Mouse (Mus musculus) midbrain, postnatal 0 days (tissue): ENCODE measurements around the gene Pibf1. TPM values are rescaled to one million over a fixed set of nuclear protein-coding genes. Genes with fewer than 3 reads are reported as not detected.
A peak's percentile ranks its signal among the peaks of the same experiment; 100 is the strongest.

Experiments used
- ATAC-seq: fragments of 200-750 bp; cut with Nextera tagmentation; 2 replicates; pipeline ENCODE4 v1.8.0; 2017; ENCODE audit warnings: moderate number of reproducible peaks, mild to moderate bottlenecking, moderate TSS enrichment, moderate library complexity; ENCODE audit not compliant: low FRiP score
- DNase-seq: peaks from one replicate; pipeline ENCODE4 v3.0.0-alpha.2; 2015; ENCODE audit warnings: low spot score
- H3K27ac ChIP-seq: fragments of 300-500 bp; sonication (generic); 2 replicates; pipeline ENCODE4 v1.5.1; 2014; ENCODE audit warnings: low read depth, mild to moderate bottlenecking, low read length, mixed read lengths
- H3K27me3 ChIP-seq: fragments of 300-500 bp; sonication (generic); 2 replicates; pipeline ENCODE4 v1.6.1; 2014; ENCODE audit warnings: low read length, control low read depth, mixed read lengths; ENCODE audit not compliant: insufficient read depth
- H3K36me3 ChIP-seq: fragments of 300-500 bp; sonication (generic); 2 replicates; pipeline ENCODE4 v1.6.1; 2014; ENCODE audit warnings: low read length, control low read depth, mixed read lengths; ENCODE audit not compliant: insufficient read depth
- H3K4me1 ChIP-seq: fragments of 300-500 bp; sonication (generic); 2 replicates; pipeline ENCODE4 v1.6.1; 2014; ENCODE audit warnings: mild to moderate bottlenecking, control low read depth, antibody characterized with exemption, low read length, mixed read lengths; ENCODE audit not compliant: insufficient read depth
- H3K4me2 ChIP-seq: fragments of 300-500 bp; sonication (generic); 2 replicates; pipeline ENCODE4 v1.6.1; 2014; ENCODE audit warnings: low read depth, mild to moderate bottlenecking, low read length, mixed read lengths; ENCODE audit not compliant: poor library complexity, severe bottlenecking
- H3K4me3 ChIP-seq: fragments of 300-500 bp; sonication (generic); 2 replicates; pipeline ENCODE4 v1.5.1; 2014; ENCODE audit warnings: low read depth, mild to moderate bottlenecking, low read length, moderate library complexity
- H3K9ac ChIP-seq: fragments of 300-500 bp; sonication (generic); replicated peaks from 2 replicates; pipeline ENCODE4 v1.6.1; 2014; ENCODE audit warnings: mild to moderate bottlenecking, low read length, moderate library complexity, mixed read lengths; ENCODE audit not compliant: poor library complexity, severe bottlenecking
- H3K9me3 ChIP-seq: fragments of 300-500 bp; sonication (generic); 2 replicates; pipeline ENCODE4 v1.6.1; 2016; ENCODE audit warnings: low read length, control low read depth
- CTCF ChIP-seq: IDR thresholded peaks from 2 replicates; pipeline ENCODE4 v1.5.1; 2016; ENCODE audit warnings: antibody characterized with exemption, mild to moderate bottlenecking
- WGBS: fragments of 180-500 bp; shearing (Covaris S2); extraction: QIAGEN DNeasy Blood & Tissue Kit; methylation state at CpG from one replicate; pipeline ENCODE4 v1.1.7; 2014; 5-methylcytosine and 5-hydroxymethylcytosine counted together
- polyA plus RNA-seq: library from polyadenylated mRNA; unstranded; fragments of >200 nt; fragmentation: Nextera tagmentation; extraction: Ambion mirVana; gene quantifications from 2 replicates; pipeline ENCODE4 v1.2.1, GENCODE M21; 2015
- total RNA-seq: library from RNA; depleted of rRNA; stranded (reverse); fragments of >200 nt; gene quantifications from 2 replicates; pipeline ENCODE4 v1.2.3, GENCODE M21; 2014

Pibf1 gene
- total and polyA plus RNA-seq, 2 experiments from 2014 or later = 11.5 to 14.4 TPM

GRCm38 (mm10) chr14:99134048-99134447 lies 34.8 kb downstream of the Pibf1 start:
- H3K4me2 ChIP-seq = no peak overlapping the region
- peaks cover 7% of the 10 kb centered on the region; the same call in 1 of the 2 replicates for H3K36me3 ChIP-seq
- no peak for ATAC-seq
- no peaks in the 10 kb centered on the region for H3K9me3 ChIP-seq
- no peak overlapping the region for H3K27ac ChIP-seq
- H3K27me3 ChIP-seq = no peaks in the 10 kb centered on the region
- TF ChIP-seq CTCF = no peak
- H3K4me1 ChIP-seq = no peaks in the 10 kb centered on the region
- WGBS = 97% methylated on average over 2 of the region's 2 CpGs
- DNase-seq = no peak
- no peak overlapping the region for H3K9ac ChIP-seq
- no peak overlapping the region for H3K4me3 ChIP-seq

- Histone ChIP-seq H3K27ac (no peak overlapping the region), H3K4me2 (no peak overlapping the region), H3K27me3 (no peaks in the 10 kb centered on the region), H3K9me3 (no peaks in the 10 kb centered on the region), H3K4me1 (no peaks in the 10 kb centered on the region), H3K9ac (no peak overlapping the region), H3K36me3 (peaks cover 7% of the 10 kb centered on the region; the same call in 1 of the 2 replicates), H3K4me3 (no peak overlapping the region)
- no peak for TF ChIP-seq CTCF
- DNase-seq (no peak), ATAC-seq (no peak)
- 81% methylated on average over 9 of the region's 9 CpGs for WGBS
Observed at GRCm38 (mm10) chr14:99135761-99136160, 36.5 kb downstream of the Pibf1 start.

- no peak overlapping the region for H3K4me3 ChIP-seq
- no peak for ATAC-seq
- WGBS = 95% methylated on average over 16 of the region's 16 CpGs
Observed at GRCm38 (mm10) chr14:99136297-99136696, 37.1 kb downstream of the Pibf1 start.

GRCm38 (mm10) chr14:99140036-99140435 lies 40.8 kb downstream of the Pibf1 start:
- 92% methylated on average over 2 of the region's 2 CpGs for WGBS
- H3K9ac ChIP-seq = no peak overlapping the region

More at GRCm38 (mm10) chr14:99136297-99136696, 37.1 kb downstream of the Pibf1 start:
- H3K27me3 ChIP-seq = no peaks in the 10 kb centered on the region
- no peak for TF ChIP-seq CTCF
- no peaks in the 10 kb centered on the region for H3K9me3 ChIP-seq
- H3K36me3 ChIP-seq = peaks cover 7% of the 10 kb centered on the region; the same call in 1 of the 2 replicates
- H3K9ac ChIP-seq = no peak overlapping the region
- H3K4me1 ChIP-seq = no peaks in the 10 kb centered on the region
- H3K4me2 ChIP-seq = no peak overlapping the region
- H3K27ac ChIP-seq = no peak overlapping the region
- no peak for DNase-seq

GRCm38 (mm10) chr14:99141786-99142633 lies 42.8 kb downstream of the Pibf1 start:
- Histone ChIP-seq H3K9ac (no peak overlapping the region), H3K4me1 (no peaks in the 10 kb centered on the region), H3K9me3 (no peaks in the 10 kb centered on the region), H3K36me3 (peaks cover 2% of the 10 kb centered on the region; the same call in 1 of the 2 replicates), H3K4me2 (no peak overlapping the region), H3K27ac (no peak overlapping the region), H3K4me3 (no peak overlapping the region), H3K27me3 (no peaks in the 10 kb centered on the region)
- peak; percentile 97 for TF ChIP-seq CTCF
- DNase-seq = peak; percentile 90
- WGBS = 22% methylated on average over 15 of the region's 15 CpGs
- peak; percentile 84 for ATAC-seq

More at GRCm38 (mm10) chr14:99140036-99140435, 40.8 kb downstream of the Pibf1 start:
- Histone ChIP-seq H3K4me3 (no peak overlapping the region), H3K36me3 (peaks cover 7% of the 10 kb centered on the region; the same call in 1 of the 2 replicates), H3K27ac (no peak overlapping the region), H3K9me3 (no peaks in the 10 kb centered on the region), H3K4me1 (no peaks in the 10 kb centered on the region), H3K27me3 (no peaks in the 10 kb centered on the region), H3K4me2 (no peak overlapping the region)
- no peak for ATAC-seq
- DNase-seq = no peak
- no peak for TF ChIP-seq CTCF

- H3K9ac ChIP-seq = no peak overlapping the region
- H3K27ac ChIP-seq = no peak overlapping the region
- H3K4me1 ChIP-seq = no peaks in the 10 kb centered on the region
- H3K4me3 ChIP-seq = no peak overlapping the region
- TF ChIP-seq CTCF = no peak
- H3K36me3 ChIP-seq = 0 out of 2 replicates have a peak, but pooled peaks cover 4% of the 10 kb centered on the region
- H3K9me3 ChIP-seq = no peaks in the 10 kb centered on the region
- no peak overlapping the region for H3K4me2 ChIP-seq
- no peaks in the 10 kb centered on the region for H3K27me3 ChIP-seq
- 59% methylated on average over 1 of the region's 1 CpGs for WGBS
- ATAC-seq = no peak
- no peak for DNase-seq
Observed at GRCm38 (mm10) chr14:99146841-99147240, 47.6 kb downstream of the Pibf1 start.
